Mouse (Mus musculus) stomach, embryonic 16.5 days (tissue): ENCODE data around the gene Olfr866. TPM values are rescaled to one million over a fixed set of nuclear protein-coding genes. Genes with fewer than 3 reads are reported as not detected.

ENCODE experiments used
- ATAC-seq: fragments of 200-750 bp; cut with Nextera tagmentation; 2 replicates; pipeline ENCODE4 v1.8.0; 2017; ENCODE audit warnings: moderate number of reproducible peaks, moderate TSS enrichment; ENCODE audit not compliant: insufficient read depth, low FRiP score
- H3K27ac ChIP-seq: fragments of 300-500 bp; sonication (generic); 2 replicates; pipeline ENCODE4 v1.5.1; 2014; ENCODE audit warnings: low read length
- H3K27me3 ChIP-seq: fragments of 300-500 bp; sonication (generic); 2 replicates; pipeline ENCODE4 v1.6.1; 2014; ENCODE audit warnings: low read length, control low read depth, mixed read lengths; ENCODE audit not compliant: control insufficient read depth, insufficient read depth
- H3K36me3 ChIP-seq: fragments of 300-500 bp; sonication (generic); 2 replicates; pipeline ENCODE4 v1.6.1; 2014; ENCODE audit warnings: low read length; ENCODE audit not compliant: control insufficient read depth, insufficient read depth
- H3K4me1 ChIP-seq: fragments of 300-500 bp; sonication (generic); 2 replicates; pipeline ENCODE4 v1.6.1; 2014; ENCODE audit warnings: low read length, control low read depth, mixed read lengths; ENCODE audit not compliant: control insufficient read depth, insufficient read depth
- H3K4me2 ChIP-seq: fragments of 300-500 bp; sonication (generic); 2 replicates; pipeline ENCODE4 v1.6.1; 2014; ENCODE audit warnings: low read depth, low read length, mixed read lengths
- H3K4me3 ChIP-seq: fragments of 300-500 bp; sonication (generic); replicated peaks from 2 replicates; pipeline ENCODE4 v1.5.1; 2014; ENCODE audit warnings: mild to moderate bottlenecking, low read length
- H3K9ac ChIP-seq: fragments of 300-500 bp; sonication (generic); 2 replicates; pipeline ENCODE4 v1.6.1; 2014; ENCODE audit warnings: low read length
- H3K9me3 ChIP-seq: fragments of 300-500 bp; sonication (generic); replicated peaks from 2 replicates; pipeline ENCODE4 v1.6.1; 2016; ENCODE audit warnings: low read length, control low read depth; ENCODE audit not compliant: control insufficient read depth
- WGBS: fragments of 180-500 bp; shearing (Covaris S2); extraction: QIAGEN DNeasy Blood & Tissue Kit; methylation state at CpG from one replicate; pipeline ENCODE4 v1.1.7; 2014; 5-methylcytosine and 5-hydroxymethylcytosine counted together
- microRNA-seq: library from miRNA; unstranded; fragments of <30 nt; microRNA quantifications from one replicate; pipeline ENCODE4, GENCODE M21; 2016
- polyA plus RNA-seq: library from polyadenylated mRNA; unstranded; fragments of >200 nt; fragmentation: Nextera tagmentation; extraction: Ambion mirVana; gene quantifications from 2 replicates; pipeline ENCODE4 v1.2.1, GENCODE M21; 2015

The Olfr866 gene
- not detected in 2 replicates for polyA plus RNA-seq

DNA sequence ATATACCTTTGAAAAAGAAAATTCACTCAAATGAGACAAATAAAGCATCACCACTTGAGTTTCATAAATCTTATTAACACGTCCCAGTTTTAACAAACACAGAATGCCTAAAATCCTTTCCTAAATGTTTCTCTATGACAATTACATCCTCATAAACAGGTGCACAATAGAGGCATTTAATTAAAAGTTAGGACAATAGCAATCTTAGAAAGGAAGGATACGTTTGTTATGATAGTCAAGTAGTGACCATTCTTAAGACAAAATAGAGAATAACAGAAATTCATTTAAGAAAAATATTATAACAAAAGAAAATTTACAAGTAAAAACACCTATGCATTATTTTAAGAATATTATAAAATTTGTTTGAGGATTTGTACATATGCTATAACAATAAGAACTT, at the start of gene Olfr866:
Gene Olfr866 (minus strand): TSS at position 101 of the 400 bp plus-strand sequence.
- H3K27me3 ChIP-seq: no peaks in the 10 kb centered on the region
- no peaks in the 10 kb centered on the region for H3K9me3 ChIP-seq
- ATAC-seq: no peak
- H3K27ac ChIP-seq: no peak within 1 kb of the TSS
- 73% methylated on average over 2 of the region's 2 CpGs for WGBS
- no peak within 1 kb of the TSS for H3K4me2 ChIP-seq
- no peak within 1 kb of the TSS for H3K9ac ChIP-seq
- H3K4me3 ChIP-seq: no peak within 1 kb of the TSS
- H3K4me1 ChIP-seq: no peaks in the 10 kb centered on the region
- H3K36me3 ChIP-seq: no peaks in the 10 kb centered on the region

DNA sequence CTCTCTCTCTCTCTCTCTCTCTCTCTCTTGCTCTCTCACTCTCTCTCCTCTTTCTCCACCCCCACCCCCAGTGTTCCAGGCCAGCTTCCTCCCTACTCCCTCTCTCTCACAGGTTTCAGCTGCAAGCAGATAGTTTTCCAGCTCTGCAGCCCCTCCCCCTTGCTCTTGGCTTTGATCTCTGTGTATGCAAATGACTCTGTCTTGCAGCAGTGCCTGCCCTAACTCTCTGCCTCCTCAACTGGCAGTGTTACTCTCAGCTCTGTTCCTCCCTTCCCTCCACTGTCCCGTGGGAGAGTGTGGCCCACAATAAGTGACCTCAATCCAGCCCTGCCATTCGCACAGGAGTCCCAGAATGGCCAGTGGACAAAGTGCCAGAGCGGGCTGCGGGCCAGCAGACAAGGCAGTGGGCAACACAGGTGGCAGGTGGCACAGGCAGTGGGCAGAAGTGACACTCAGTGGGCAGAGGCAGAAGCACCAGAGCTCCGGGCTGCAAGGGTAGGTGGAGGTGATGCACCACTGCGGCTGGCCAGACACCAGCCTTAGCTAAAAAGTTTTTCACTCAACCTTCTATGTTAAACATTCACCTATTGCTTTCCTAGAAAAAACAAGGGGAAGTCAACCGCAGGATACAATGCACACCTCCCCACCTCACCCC, 45.8 kb upstream of the Olfr866 start:
- ATAC-seq: no peak
- Histone ChIP-seq H3K4me1 (no peaks in the 10 kb centered on the region), H3K27ac (no peak overlapping the region), H3K9ac (no peak overlapping the region), H3K9me3 (no peaks in the 10 kb centered on the region), H3K4me3 (no peak overlapping the region), H3K27me3 (no peaks in the 10 kb centered on the region), H3K4me2 (no peak overlapping the region), H3K36me3 (no peaks in the 10 kb centered on the region)
- 54% methylated on average over 7 of the region's 7 CpGs for whole genome bisulfite sequencing

DNA sequence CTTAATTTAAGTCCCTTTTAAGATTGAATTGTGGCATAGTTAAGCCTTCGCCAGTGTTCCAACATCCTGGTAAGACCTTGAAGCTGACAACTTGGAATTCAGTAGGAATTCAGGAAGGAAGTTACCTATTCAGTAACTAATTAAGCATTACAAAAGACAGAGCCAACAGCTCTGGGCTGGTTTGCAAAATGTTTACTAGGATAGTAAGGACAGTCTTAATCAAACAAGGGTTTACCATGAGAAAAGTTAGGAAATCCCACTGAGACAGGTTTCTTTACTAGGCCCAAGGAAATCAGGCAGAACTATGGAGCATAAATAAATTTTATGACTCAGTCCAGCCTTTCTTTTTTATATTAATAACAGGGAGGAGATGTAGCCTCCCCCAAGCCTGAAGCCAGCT, 43.5 kb upstream of the Olfr866 start:
- Histone ChIP-seq H3K36me3 (no peaks in the 10 kb centered on the region), H3K27ac (no peak overlapping the region), H3K9me3 (no peaks in the 10 kb centered on the region), H3K9ac (no peak overlapping the region), H3K4me2 (no peak overlapping the region), H3K4me3 (no peak overlapping the region), H3K4me1 (no peaks in the 10 kb centered on the region), H3K27me3 (no peaks in the 10 kb centered on the region)
- whole genome bisulfite sequencing: 86% methylated on average over 1 of the region's 1 CpGs
- ATAC-seq: no peak

DNA sequence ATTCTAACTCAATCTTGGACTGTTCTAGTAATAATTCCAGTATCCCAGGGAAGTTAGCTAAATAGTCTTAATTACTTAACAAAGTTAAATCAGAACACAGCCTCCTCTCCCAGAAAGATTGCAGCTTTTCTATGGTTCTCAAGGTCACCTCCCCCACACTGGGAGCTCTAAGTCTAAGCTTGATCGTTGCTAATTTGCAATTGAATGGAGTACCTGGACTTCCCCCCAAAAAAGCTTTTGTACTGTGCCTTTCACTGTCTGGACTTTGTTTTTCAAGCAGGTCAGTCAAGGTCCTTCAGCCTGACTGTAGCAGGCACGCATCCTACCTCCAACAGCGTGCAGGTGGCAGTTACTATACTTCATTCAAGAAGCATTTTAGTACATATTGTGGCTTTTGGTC, 42.4 kb upstream of the Olfr866 start:
- Histone ChIP-seq H3K9ac (no peak overlapping the region), H3K27ac (no peak overlapping the region), H3K9me3 (no peaks in the 10 kb centered on the region), H3K27me3 (no peaks in the 10 kb centered on the region), H3K36me3 (no peaks in the 10 kb centered on the region), H3K4me3 (no peak overlapping the region), H3K4me2 (no peak overlapping the region), H3K4me1 (no peaks in the 10 kb centered on the region)
- no peak for ATAC-seq
- 77% methylated on average over 3 of the region's 3 CpGs for WGBS

DNA sequence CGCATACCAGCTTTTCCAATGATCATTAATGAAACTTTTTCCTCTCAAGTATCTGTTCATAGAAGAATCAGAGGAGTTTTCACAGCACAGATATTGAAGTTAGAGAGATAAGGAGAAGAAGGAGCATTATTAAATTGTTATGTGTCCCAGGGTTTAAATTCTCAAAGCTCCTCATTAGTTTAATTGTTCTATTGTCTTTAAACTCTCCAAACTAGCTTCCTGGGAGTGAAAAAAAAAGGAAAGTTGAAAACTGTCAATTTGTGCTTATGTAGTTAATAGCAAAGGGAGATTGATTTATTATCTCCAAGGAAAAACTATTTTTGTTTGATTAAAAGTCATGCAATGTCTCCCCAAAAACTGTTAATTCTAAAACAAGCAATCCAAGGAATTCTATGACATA, 29.6 kb upstream of the Olfr866 start, which contains the start of gene Olfr867:
Gene Olfr867 (minus strand): TSS at position 101 of the 400 bp plus-strand sequence.
- WGBS: 63% methylated on average over 1 of the region's 1 CpGs
- ATAC-seq: no peak

DNA sequence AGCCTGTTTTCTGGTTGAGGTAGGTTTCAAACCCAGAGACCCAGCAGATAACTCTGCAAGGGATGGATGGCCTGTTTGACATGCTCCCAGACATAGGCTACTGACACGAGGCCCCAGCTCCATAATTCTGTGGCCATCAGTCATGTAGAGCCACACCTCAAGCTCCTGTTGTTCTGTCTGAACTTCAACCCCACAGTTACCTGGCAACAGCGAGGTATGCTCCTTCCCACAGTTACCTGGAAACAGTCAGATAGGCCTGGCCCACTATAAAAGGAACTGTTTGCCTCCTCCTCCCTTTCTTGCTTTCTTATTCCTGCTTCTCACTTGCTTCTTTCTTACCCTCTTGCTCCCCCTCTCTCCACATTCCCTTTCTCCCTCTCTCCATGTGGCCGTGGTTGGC, 20.1 kb upstream of the Olfr866 start:
- Histone ChIP-seq H3K27me3 (no peaks in the 10 kb centered on the region), H3K9ac (no peak overlapping the region), H3K9me3 (peaks cover 9% of the 10 kb centered on the region; the same call in 1 of the 2 replicates), H3K4me3 (no peak overlapping the region), H3K36me3 (no peaks in the 10 kb centered on the region), H3K27ac (no peak overlapping the region), H3K4me1 (no peaks in the 10 kb centered on the region), H3K4me2 (no peak overlapping the region)
- 61% methylated on average over 3 of the region's 3 CpGs for WGBS
- no peak for ATAC-seq

More for the DNA sequence above, 29.6 kb upstream of the Olfr866 start, which contains the start of gene Olfr867:
- H3K27me3 ChIP-seq: no peaks in the 10 kb centered on the region
- H3K9me3 ChIP-seq: no peaks in the 10 kb centered on the region
- H3K27ac ChIP-seq: no peak within 1 kb of the TSS
- no peak within 1 kb of the TSS for H3K4me2 ChIP-seq
- H3K9ac ChIP-seq: no peak within 1 kb of the TSS
- H3K4me3 ChIP-seq: no peak within 1 kb of the TSS
- H3K36me3 ChIP-seq: no peaks in the 10 kb centered on the region
- H3K4me1 ChIP-seq: no peaks in the 10 kb centered on the region

Small RNAs within 50 kb of the gene (microRNA-seq; reads per million reads assigned to microRNA genes)
- gene Gm26231 (not detected), gene Gm44395 (not detected)

Other genes starting within 250 kb of the Olfr866 start
- not detected in 2 replicates for gene Olfr58, start 247.8 kb downstream of the Olfr866 start, polyA plus RNA-seq
- not detected in 2 replicates for gene Olfr859, start 223.1 kb downstream of the Olfr866 start, polyA plus RNA-seq
- not detected in 2 replicates for gene Olfr860, start 178.3 kb downstream of the Olfr866 start, polyA plus RNA-seq
- gene Olfr862, start 140.0 kb downstream of the Olfr866 start, polyA plus RNA-seq: not detected in 2 replicates
- 0.21 and 0.23 TPM in 2 replicates for gene Olfr77, start 111.2 kb downstream of the Olfr866 start, polyA plus RNA-seq
- not detected in 2 replicates for gene Olfr867, start 29.5 kb upstream of the Olfr866 start, polyA plus RNA-seq
- not detected in 2 replicates for gene Olfr868, start 70.6 kb upstream of the Olfr866 start, polyA plus RNA-seq
- gene Olfr869, start 101.0 kb upstream of the Olfr866 start, polyA plus RNA-seq: not detected in 2 replicates
- not detected in 2 replicates for gene Olfr870, start 146.0 kb upstream of the Olfr866 start, polyA plus RNA-seq
- not detected in 2 replicates for gene Olfr871, start 184.2 kb upstream of the Olfr866 start, polyA plus RNA-seq
- not detected in 2 replicates for gene Olfr872, start 209.1 kb upstream of the Olfr866 start, polyA plus RNA-seq